Mouse (Mus musculus): ENCODE results near the gene 1700025G04Rik.

The 1700025G04Rik gene

DNA sequence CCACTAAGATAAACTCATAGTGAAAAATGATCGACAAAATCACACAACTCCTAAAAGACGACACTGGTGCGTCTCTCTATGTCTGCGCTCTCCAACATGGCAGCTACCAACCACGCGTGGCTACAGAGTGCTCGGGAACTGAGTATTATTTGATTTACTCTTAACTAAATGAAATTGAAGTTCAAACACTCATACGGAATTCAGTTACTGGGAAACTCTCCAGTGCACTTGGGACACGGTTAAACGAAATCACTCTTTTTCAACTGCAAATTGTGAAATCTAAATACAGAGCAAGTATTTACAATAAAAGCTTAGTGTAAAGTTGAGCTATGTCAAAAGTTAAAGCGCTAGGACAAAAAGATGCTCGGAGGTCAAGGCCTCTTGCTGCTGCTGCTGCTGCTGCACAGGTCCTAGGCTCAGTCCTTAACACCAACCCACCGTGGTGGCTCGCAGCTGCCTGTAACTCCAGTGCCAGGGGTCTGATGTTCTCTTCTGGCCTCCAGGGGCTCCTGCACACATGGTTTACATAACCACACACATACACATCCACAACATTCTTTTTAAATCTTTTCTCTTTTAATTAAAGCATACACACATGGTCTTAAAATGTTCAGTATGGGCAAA is 13.6 kb downstream of the 1700025G04Rik start:
- no peak for DNase-seq

DNA sequence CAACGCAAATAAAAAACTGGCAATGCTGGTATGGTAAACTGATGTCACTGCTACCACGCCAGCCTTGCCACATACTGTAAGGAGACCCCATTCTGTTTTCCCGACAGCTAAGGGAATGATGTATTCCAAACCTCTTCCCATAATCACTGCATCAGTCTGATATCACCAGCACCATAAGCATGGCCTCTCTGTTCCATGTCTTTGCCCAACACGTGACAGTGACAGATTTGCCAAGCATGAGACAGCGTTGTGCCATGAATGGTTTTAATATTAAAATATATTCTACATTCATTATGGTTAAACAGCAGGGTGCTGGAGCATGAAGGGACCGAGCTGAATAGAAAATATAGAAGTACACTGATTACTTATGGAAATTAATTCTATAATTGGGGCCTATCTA is 14.2 kb downstream of the 1700025G04Rik start:
- DNase-seq: no peak

DNA sequence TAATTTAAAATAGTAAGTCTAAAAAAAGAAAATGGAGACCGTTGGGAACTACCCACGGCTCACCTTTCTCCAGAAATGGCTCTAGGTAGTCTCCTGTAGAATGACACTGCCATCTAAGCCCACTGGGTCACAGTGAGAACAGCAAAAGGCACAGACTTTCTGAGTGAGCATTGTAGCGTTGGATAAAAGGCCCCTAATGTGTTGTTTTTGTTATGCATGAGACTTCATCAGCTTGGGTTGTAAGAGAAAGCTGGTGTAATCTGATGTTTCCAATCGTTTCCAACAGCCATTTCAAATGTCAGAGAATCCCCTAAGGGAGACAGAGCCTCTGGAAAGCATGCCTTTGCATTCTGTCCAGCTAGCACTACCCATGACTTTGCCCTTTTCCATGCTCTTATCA is 19.5 kb downstream of the 1700025G04Rik start:
- no peak for DNase-seq

DNA sequence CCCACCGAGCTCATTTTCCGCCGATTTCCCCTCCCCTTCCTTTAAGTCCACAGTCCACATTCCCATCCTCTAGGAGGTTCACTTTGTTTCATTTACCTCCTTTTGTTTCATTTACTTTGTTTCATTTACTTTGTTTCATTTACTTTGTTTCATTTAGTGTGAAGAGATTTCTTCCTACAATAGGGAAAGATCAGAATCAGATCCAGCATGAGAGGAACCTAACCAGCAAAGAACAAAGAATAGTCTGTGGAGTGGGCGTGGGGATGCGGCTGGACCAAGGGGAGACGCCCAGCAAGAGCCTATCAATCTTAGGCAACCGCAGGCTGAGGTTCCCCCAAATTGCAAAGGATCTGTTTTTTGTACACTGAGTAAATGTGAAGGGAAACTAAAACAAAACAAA is 20.2 kb downstream of the 1700025G04Rik start:
- DNase-seq: no peak

DNA sequence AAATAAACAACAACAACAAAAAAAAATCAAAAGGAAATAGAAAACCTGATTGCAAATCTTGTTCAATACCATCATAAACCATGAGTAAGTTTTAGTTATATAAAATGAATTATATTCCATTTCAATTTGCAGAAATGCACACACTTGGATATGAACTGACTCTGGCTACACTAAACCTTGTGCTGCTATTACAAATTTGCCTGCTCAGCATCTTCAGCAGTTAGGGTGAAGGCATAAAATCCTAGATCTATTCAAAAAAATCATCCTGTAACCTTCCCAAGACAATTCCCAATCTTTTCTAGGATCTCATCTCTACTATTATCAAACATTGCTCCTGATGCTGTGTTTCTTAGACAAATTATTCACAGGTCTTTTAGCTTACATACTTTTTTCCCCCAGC is 22.0 kb downstream of the 1700025G04Rik start:
- no peak for DNase-seq

DNA sequence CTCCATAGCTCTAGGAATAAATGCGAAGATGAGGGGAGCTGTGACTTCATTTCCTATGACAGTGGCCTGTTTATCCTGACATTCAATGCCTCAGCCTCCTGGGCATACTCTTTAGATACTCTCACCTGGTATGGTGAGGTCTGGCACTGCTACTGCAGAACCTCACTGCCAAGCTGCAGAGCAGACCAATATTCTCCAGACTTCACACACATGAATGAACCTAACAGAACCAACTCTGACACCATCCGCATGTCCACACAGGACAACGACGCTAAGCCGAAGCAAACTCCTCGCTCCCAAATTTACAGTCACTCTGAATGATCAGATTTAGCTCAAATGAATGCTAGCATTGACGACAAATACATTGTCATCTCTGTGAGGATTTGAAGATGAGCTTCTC is 24.4 kb downstream of the 1700025G04Rik start:
- no peak for DNase-seq

DNA sequence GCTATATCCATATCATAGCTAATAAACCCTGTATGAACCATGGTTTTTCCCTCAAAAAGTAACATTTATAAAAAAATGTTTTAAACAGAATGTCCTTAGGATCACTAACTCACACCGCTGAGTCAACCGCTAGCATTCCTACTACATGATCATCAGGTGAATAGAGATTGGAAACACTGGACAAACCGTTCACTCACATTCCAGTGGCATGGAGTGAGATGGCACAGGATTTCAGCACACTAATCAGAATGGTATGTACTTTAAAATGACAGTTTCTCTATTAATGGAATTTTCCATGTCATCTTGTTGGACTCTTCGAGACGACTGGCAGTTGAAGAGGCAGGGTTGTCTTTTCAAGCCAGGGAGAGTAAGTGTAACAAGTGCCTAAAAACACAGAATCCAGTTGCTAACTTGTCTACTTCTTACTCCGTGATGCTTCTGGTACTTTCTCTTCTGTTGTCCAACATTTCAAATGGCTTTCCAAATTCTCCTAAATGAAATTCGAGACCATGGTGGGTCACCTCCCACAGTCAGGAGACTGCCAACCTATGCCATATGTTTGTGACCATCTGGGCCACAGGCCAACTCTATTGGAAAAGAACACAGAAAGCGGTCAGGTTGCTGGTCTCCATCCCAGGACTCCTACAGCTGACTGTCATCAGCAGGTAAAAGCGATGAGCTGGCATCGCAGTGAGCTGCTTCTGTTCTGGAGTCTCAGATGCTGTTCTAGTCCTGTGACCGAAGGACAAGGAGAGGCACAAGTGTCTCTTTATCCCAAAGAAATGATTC is 26.4 kb downstream of the 1700025G04Rik start:
- no peak for DNase-seq

DNA sequence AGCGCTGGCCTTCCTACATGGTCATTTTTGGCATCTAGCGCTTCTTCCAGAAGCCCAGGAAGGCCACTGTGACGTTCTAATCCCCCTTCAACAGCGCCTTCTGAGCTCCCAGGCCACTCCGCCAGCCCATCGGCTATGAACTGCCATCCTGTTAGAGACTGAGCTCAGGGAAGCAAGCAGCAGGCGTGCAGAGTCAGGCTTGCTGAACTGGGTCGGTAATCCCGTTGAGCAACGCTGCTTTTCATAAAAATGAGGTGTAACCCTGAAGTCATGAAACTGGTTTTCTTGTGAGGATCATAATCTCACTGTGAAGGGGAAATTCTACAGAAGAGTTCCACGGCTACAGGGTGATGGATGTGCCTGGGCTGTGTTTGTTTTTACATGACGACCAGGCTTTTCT is 28.2 kb downstream of the 1700025G04Rik start:
- no peak for DNase-seq

DNA sequence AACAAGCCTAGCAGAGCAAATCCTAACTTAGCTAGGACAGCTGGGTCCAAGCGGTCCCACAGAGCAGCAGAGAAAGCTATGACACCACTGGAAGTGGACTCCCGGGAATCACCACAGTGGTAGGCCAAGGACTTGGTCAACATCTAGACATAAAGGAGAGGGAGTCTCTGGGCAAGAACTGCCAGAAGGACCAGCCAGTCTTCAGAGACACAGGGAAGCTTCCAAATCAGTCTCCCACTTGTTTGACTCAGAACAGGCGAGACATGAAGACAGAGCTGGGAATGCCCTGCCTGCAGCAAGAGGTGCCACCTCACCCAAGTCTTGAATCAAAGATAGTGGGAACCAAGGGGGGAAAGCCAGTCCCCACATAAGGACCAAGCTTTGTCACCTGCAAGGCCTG is 29.7 kb downstream of the 1700025G04Rik start:
- no peak for DNase-seq

DNA sequence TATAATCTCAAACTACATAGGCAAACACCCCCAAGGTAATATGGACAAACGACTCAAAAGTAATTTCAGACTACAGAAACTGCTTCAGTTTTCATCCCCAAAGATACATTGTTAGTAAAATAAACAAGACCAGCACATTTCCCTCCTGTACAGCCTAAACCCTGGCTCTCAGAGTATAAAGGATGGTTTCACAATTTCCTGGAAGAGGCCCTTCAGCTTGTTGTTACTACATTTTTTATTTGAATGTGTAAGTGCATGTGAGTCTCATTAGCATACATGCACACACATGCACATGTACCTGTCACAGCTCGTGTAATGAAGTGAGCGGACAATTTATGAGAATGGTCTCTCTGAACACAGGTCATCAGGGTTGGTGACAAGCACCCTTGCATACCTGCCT is 31.1 kb downstream of the 1700025G04Rik start:
- DNase-seq: no peak

DNA sequence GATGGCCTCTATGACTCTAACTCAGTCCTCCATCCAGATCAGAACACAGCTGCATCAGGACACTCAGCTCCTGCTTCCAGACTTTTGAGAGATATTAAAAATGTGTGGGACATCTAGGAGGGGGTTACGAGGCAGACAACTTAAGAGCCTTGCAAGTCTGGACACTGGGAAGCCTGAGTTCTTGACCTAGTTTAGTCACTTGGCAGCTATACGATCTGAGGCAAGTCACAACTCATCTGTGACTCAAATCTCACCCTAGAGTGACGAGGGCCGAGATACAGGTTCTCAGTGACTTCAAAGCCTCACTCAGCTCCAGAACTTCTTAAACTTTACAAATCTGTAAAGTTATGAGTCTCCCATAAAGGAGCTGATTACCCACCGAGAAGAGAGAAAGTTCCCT is 36.8 kb downstream of the 1700025G04Rik start:
- no peak for DNase-seq

DNA sequence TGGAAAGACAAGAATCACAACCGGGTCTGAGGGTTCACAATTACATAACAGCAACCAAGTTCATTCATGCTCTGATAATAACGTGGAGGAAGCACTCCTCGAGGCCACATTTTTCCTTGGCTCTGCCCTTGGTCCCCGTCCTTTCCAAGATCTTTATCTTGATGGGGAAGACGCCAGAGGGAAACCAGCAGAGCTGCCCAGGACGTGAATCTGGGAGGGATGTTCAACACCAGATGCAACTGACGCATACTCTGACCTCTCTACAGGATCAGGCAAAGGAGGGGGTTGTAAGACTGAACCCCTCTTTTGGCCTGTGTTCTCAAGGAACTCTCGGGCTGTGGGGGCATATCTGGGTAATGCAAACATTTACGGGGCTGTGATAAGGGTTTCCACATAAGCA is 38.1 kb downstream of the 1700025G04Rik start:
- DNase-seq: no peak

DNA sequence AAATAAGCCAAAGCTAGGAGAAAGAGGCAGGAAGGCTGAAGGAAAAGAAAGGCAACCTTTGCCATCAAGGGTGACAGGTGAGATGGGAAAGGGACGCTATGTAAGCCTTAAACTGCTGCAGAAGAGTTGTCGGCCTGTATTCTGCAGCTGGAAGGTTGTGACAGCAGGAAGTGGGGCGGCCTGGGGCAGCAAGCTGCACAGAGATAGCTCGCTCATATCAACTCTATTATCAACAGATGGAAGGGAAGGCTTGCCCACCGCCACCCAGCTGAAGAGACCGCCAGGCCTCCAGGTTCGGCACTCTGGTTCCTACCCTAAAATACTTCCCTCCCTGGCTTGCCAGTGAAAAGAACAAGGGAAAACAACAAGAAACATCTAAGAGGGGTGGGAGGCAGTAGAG is 39.9 kb downstream of the 1700025G04Rik start:
- no peak for DNase-seq

DNA sequence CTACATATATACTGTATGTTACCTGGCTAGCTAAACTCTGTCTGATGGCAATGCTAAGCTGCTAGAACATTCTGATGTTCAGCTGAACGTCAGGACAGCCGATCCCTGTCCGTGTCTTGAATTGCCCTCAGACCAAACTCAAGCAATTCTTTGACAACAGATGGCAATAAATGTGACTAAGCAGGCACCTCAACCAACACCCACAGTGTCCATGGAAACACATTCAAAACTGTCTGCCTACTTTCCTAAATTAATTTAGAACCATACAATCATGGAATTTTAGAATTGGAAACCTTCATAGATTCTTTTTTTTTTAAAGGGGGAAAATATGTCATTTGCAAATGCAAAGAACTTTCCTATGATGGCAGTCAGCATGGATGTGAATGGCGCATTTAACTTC is 41.6 kb downstream of the 1700025G04Rik start:
- no peak for DNase-seq

DNA sequence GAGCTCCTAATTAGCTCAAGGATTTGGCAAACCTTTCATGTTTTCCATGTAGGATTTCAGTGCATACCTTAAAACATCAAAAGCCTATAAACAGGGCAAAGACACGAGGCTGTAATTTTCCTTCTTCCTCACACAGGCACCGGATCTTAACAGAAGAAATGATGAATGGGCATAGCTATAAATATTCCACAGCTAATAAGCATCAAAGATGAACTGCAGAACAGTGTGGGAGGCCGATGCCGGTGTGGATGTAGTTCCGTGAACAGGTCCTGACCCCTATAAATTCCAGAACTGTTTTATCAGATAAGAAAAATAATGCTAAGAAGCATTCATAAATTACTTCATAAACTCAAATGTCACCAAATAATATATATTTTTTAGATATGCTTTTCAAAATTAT is 42.5 kb downstream of the 1700025G04Rik start:
- no peak for DNase-seq

DNA sequence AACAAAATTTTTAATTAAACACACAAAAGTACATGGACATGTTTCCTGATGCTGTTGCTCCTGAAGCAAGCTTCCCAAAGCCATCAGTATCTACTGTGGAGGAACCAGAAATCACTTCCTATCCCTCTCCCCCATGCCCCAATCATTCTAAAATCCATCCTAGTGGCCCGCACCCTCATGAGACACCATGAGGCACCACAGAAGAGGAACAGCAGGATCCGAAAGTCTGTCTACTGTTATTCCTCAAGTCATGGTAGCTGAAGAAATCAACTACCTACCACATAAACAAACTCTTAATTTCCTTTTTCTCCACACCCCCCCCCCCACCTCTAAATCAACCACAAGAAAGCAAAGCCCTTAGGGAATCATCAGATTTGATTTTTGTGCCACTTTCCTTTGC is 46.5 kb downstream of the 1700025G04Rik start:
- DNase-seq: no peak

DNA sequence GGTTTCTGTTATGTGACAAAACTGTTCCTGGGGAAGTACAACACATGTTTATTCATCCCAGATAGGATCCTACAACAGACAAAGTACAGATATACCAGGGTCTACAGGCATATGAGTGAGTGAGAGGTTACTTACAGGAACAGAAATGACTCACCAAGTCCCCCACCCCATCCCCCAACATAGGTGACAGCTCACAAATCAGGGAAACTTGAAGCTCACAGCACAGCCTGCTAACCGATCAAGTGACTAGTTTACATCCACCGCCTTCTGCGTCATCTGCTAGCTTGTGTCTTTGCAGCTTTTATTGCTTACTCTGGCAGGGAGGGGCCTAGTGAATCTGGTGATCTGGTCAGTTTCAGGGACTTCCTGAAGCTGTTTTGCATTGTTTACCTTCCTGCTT is 47.5 kb downstream of the 1700025G04Rik start:
- no peak for DNase-seq

DNA sequence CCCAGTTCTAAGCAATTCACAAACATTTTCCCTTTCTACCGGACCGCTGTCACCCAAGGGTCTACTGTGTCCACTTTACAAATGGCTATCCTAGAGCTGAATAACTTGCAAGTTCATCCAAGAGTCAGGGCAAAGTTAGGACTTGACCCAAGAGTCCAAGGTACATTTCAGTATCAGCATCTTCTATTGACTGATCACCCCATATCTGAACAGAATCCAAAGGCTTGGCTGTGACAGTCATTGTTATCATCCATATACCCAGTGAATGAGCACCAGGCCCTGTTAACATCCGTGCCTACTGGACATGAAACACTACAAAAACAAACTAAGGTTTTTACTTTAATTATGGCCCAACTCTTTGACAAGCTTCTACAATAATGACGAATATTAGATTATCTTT is 48.9 kb downstream of the 1700025G04Rik start:
- no peak for DNase-seq

DNA sequence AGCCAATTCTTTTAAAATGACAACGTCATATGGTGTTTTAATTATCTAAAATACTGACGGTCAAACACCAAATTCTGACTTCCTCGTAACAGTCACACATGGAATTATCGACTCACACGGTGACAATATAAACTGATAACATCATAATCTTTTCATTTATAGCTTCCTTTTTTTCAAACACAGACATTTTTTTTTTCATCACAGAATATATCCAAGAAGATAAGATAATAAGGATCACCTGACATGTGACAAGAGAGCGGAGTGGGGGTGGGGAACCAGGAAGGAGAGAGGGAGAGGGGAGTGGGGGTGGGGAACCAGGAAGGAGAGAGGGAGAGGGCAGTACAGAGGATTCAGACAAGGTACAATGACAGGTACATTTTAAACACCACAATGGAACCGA is 49.9 kb downstream of the 1700025G04Rik start:
- DNase-seq: no peak

DNA sequence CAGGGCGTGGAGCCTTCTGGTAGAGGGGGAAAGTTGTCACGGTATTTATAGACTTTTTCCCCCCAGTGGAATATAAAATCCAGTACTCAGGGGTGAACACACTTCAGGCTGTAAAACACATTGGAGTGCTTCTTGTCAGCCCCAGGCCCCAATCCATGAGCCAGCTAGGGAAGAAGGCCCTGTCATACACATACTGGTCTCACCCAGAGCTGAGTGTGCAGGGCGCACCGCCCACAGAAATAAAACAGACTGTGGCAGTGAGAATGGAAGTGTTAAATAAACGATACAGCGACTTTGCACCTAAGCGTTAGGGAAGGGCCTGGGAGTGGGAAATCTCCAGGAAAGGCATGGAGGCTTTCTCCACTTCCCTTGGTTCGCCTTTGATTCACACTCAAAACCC is 50.3 kb downstream of the 1700025G04Rik start:
- DNase-seq: no peak

DNA sequence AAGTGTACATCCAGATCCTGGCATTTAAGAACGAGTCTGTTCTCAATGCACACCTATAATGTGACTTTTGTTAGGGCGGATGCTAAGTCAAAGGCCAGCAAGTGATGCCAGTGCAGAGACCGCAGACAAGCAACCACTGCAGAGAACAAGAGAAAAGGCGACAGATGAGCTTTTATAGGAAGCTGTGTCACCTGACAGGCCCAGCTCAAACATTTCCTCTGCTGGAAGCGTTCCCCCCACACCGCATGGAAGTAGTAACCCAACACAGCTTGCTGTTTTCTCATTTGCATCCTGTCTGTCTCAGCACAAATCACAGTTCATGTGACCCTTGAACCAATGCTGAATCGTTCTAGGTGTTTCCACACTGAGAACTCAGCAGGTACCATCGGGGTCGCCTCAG is 51.8 kb downstream of the 1700025G04Rik start:
- peak; percentile 35 to 53 for DNase-seq

DNA sequence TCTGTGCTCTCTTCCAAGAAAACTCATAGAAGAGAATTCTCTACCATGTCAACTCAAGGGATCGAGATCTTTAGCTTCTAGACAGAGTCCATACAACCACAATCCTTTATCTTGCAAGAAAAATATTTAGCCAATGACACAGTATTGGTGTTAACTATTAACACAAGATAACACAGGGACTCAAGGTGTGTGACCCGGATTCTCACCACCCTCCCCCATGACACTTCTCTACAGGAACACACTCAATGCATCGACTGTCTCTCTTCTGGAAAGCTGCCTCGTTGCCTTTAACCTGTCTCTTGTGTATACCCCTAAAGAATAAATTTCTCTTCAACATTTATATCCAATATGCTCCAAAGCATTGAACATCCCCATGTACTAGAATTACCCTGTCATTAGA is 52.3 kb downstream of the 1700025G04Rik start:
- no peak for DNase-seq

DNA sequence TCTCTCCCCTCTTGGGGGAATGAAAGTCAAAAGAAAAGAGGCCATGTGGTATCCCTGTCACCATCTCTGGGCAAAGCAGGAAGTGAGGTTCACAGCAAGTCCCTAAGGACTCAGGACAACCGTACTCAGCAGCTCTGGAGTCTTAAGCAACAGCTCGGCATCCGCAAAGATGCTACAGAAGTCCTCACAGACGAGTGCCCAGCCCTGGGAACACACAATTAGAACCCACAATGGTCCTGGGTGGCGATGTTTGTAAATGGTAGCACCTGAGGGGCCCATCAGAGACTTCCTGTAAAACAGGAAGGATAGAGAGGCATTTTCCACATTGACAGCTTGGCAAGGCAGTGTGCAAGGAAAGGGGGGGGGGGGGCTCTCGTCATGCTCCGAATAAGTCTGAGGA is 55.2 kb downstream of the 1700025G04Rik start:
- no peak for DNase-seq

DNA sequence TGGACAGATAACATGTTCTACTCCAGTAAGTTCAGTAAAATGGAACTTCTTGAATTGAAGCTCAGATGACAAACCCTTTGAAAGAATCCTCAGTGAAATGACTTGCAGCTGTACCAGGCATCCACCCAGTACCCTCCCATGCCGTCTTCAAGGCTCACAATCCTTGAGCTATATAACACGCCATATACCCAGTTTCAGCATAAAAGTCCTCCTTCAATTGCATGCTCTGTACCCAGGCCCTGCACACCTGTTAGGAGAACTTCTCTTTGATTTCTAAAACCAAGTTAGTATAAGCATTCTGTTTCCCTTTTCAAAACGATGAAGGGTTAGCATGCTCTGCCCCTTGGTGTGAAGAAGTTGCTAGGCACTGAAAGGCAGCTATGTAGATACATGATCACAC is 56.2 kb downstream of the 1700025G04Rik start:
- peak in 1 of 2 experiments; percentile 38 for DNase-seq

DNA sequence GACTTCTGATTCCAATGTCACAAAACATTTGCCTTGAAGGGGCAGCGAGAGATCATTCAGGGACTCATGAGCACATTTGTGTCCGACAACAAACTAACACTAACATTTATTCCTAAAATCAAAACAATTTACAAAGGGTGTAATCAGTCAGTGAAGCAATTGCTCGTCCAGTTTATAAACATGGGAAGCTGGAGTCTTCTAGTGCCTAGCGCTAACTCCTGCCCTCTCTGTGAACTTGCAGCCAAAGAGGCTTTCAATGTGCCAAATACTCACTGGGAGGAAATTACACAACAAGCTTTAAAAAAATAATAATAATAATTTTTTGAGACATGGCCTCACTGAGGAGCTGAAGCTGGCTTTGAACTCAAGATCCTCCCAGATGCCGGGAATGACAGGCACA is 57.8 kb downstream of the 1700025G04Rik start:
- no peak for DNase-seq

Data from thymus, postnatal 36 days (tissue).